ENCODE assay signal across 8 mouse cellular contexts in the genomic region with DNA sequence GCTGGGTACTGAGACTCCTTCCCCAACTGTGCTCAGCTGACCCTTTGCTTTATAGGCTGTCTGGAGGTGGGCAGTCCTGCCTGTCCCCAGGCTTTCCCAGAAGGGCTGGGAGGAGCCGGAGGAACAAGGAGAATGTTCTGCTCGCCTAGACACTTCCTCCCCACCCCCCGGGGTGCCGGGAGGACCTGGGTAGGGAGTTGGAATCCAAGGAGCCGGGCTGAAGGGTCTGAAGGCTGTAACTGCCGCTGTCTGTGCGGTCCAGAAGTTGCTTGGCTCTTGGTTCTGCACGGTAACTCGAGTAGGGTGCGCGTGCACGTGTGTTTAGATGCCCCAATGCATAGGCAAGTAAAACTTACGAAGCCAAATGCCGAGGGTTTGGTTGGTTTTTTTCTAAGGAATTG.
DNase-seq lines count a peak whose midpoint lies in the region; ATAC-seq and TF ChIP-seq lines count a peak whose summit lies in the region.

No protein-coding gene starts in this region.

- TF ChIP-seq CTCF in embryonic fibroblast, embryonic 13.5 days (IDR thresholded peaks at IDR 0.05; ENCODE audit: borderline replicate concordance, insufficient read depth, low read length), result no peak
- no peak for TF ChIP-seq CTCF in spleen, adult 2 months (IDR thresholded peaks at IDR 0.05; ENCODE audit: extremely low read depth, insufficient read depth, insufficient read length, insufficient replicate concordance)

- H3K27me3 ChIP-seq in heart, embryonic 16.5 days (ENCODE audit: control insufficient read depth, insufficient read depth, low read length), result no peaks in the 10 kb centered on the region
- H3K27me3 ChIP-seq in megakaryocyte, embryonic 14.5 days (replicated peaks), result no peaks in the 10 kb centered on the region
- no peaks in the 10 kb centered on the region for H3K27me3 ChIP-seq in spleen, adult 2 months (ENCODE audit: control insufficient read depth, insufficient read depth, low read length)

- H3K9ac ChIP-seq in heart, embryonic 16.5 days (ENCODE audit: low read length), result peak overlapping the region; percentile 71

- peak overlapping the region; percentile 72 for H3K4me2 ChIP-seq in heart, embryonic 16.5 days (ENCODE audit: low read depth, low read length)

- no peak for ATAC-seq in heart, embryonic 16.5 days (replicated peaks; ENCODE audit: extremely low read depth, insufficient read depth, low FRiP score)
- ATAC-seq in megakaryocyte-erythroid progenitor cell, adult 5-6 weeks (replicated peaks; ENCODE audit: low FRiP score, low TSS enrichment, poor library complexity, severe bottlenecking), result no peak

- no peaks in the 10 kb centered on the region for H3K9me3 ChIP-seq in heart, embryonic 16.5 days (replicated peaks; ENCODE audit: control insufficient read depth, low read length)
- H3K9me3 ChIP-seq in megakaryocyte, embryonic 14.5 days, result no peaks in the 10 kb centered on the region

- WGBS in heart, embryonic 16.5 days, result 5% methylated on average over 14 of the region's 14 CpGs
- 2% methylated on average over 14 of the region's 14 CpGs for WGBS in spleen, adult 2 months

- H3K27ac ChIP-seq in embryonic fibroblast, embryonic 13.5 days (ENCODE audit: insufficient read depth, low read length), result peak overlapping the region; percentile 76
- peak overlapping the region; percentile 87 for H3K27ac ChIP-seq in heart, embryonic 16.5 days (ENCODE audit: low read length)
- H3K27ac ChIP-seq in spleen, adult 2 months (ENCODE audit: insufficient read depth, low read length), result peak overlapping the region; percentile 92

- no peak; the same call in 1 of the 2 replicates for TF ChIP-seq POLR2A in embryonic fibroblast, embryonic 13.5 days (IDR thresholded peaks at IDR 0.05; ENCODE audit: low read depth, low read length)
- no peak for TF ChIP-seq POLR2A in spleen, adult 2 months (IDR thresholded peaks at IDR 0.05; ENCODE audit: low read depth, low read length)

- peak; percentile 87 for DNase-seq in 416B (ENCODE audit: low read depth)
- DNase-seq in MN1 (ENCODE audit: low spot score), result peak; percentile 66
- peak; percentile 71 to 93 for DNase-seq in kidney, postnatal 25 days
- peak in 1 of 2 experiments; percentile 30 for DNase-seq in spleen, adult 2 months (ENCODE audit: low read depth in 1 of 2, low spot score in 2 of 2)

- H3K4me3 ChIP-seq in embryonic fibroblast, embryonic 13.5 days (ENCODE audit: insufficient read depth, low read length), result peak overlapping the region; percentile 16
- H3K4me3 ChIP-seq in heart, embryonic 16.5 days (ENCODE audit: low read length), result peak overlapping the region; percentile 42
- H3K4me3 ChIP-seq in megakaryocyte, embryonic 14.5 days (replicated peaks), result peak overlapping the region; percentile 93
- H3K4me3 ChIP-seq in spleen, adult 2 months (ENCODE audit: extremely low read depth, insufficient read depth, insufficient read length), result peak overlapping the region; percentile 49

- H3K4me1 ChIP-seq in embryonic fibroblast, embryonic 13.5 days (ENCODE audit: control insufficient read depth, insufficient read depth, low read length), result peaks cover 10% of the 10 kb centered on the region
- H3K4me1 ChIP-seq in heart, embryonic 16.5 days (ENCODE audit: control insufficient read depth, insufficient read depth, low read length), result peaks cover 47% of the 10 kb centered on the region
- peaks cover 84% of the 10 kb centered on the region for H3K4me1 ChIP-seq in megakaryocyte, embryonic 14.5 days
- H3K4me1 ChIP-seq in spleen, adult 2 months (ENCODE audit: control insufficient read depth, insufficient read depth, insufficient read length), result peaks cover 23% of the 10 kb centered on the region

- no peaks in the 10 kb centered on the region for H3K36me3 ChIP-seq in heart, embryonic 16.5 days (ENCODE audit: control insufficient read depth, insufficient read depth)
- H3K36me3 ChIP-seq in megakaryocyte, embryonic 14.5 days (replicated peaks; ENCODE audit: low read length), result peaks cover 20% of the 10 kb centered on the region
- H3K36me3 ChIP-seq in spleen, adult 2 months (ENCODE audit: control insufficient read depth, insufficient read depth, low read length), result no peaks in the 10 kb centered on the region

Comparison
In these comparisons a context has a peak if more than half of its experiments do, and no peak if none do; other contexts are left out.
1. H3K4me3 ChIP-seq: peak in every context shown above with its lines; median percentile 93 in megakaryocyte, embryonic 14.5 days; 49 in spleen, adult 2 months; 42 in heart, embryonic 16.5 days; 16 in embryonic fibroblast, embryonic 13.5 days.